Mouse (Mus musculus): ENCODE results near the gene Sfxn5.

Sfxn5 gene

DNA sequence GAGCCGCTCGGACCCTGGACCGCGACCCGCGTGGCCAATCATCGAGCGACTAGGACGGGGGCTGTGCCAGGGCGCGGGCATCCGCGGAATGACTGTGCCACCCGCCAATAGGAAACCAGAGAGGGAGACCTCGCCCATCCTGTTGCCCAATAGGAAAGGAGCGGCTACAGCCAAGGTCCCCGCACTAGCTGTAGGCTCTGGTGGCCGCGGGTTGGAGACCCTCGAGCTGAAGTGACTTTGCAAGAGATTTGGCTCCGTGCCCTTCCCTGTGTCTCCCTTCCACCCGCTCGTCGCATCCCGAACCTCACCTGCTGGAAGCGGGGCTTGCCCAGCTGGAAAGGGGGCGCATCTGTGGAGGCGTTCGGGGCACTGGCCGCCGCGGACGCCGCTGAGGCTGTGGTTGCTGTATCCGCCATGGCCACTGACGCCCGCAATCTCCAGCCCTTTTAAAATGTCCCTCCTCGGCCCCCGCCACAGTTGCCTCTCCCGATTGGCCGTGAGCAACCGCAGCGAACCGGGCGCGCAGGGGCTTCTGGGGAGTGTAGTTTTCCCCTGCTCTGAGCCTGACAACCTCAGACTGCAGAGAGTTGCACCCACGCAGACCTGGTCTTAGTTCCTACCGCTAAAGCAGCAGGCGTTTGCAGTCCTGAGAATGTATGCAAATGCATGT is at the start of gene Sfxn5:
Gene Sfxn5 (minus strand): TSS at position 423 of the 670 bp plus-strand sequence.
- DNase-seq: peak; percentile 99

DNA sequence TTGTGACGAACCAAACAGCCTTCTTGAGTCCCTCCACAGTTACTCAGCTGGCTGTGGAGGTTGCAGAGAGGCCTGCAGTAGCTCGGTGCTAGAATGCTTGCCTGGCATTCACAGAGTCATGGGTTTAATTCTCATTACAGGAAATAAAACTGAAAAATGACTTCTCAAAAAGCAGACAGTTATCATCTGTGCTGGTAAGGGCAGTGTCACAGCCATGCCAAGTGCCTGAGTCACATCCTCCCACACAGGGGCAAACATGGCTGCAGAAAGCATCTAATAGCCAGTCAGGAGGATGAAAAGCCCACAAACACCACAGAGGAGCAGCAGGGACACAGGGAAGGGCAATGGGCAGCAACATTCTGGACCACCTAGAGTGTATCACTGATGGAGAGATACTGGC is 49.6 kb upstream of the Sfxn5 start:
- DNase-seq: no peak

DNA sequence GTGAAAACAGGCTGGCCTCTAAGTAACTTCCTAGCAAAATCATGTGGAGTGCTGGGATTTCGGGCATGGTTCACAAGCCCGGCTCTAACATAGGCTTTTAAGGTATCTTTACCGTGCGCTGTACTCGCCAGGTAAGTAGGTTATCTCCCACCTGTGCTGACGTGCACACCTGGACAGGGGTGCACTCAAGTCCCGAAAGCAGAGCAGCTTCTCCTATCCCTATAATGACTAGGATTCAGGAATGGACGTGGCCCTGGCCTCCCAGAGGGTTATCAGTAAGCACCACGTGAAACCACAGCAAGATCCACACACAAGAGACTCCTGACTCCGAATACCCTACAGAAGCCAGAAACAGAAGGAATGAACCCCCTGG is 48.4 kb upstream of the Sfxn5 start:
- no peak for DNase-seq

DNA sequence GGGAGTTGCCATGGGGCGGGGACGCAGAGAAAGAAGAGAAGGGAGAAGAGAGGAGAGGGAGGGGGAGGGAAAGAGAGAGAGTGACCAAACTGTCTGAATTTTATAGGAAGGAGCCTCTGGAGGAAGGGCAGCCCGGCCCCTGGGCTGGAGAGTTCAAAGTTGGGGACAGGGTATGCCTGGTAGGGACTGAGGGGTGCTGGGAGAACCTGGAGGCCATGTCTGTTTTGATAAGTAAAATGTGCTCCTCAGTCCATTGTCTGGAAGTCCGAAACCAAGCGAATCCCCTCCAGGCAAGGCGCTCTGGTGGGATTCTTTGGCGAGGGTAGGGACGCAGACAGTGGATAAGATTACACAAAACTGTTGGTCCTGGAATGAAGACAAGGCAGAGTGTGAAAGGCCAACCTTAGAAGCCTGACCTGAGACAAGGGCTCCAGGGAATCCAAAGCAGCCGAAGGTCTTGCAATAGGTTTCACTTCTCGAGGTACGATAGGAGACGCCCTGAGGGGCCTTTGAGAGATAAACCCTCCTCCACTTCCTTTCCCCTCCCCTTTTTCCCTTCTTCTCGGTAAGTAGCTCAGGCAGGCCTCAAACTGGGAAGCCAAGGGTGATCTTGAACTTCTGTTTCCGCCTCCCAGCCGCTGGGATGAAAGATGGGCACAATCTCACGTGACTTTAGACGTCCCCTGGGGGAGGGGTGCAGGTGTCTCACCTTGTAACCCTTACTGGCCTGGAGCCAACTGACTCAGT is 47.9 kb upstream of the Sfxn5 start:
- DNase-seq: peak in 1 of 2 experiments; percentile 24

DNA sequence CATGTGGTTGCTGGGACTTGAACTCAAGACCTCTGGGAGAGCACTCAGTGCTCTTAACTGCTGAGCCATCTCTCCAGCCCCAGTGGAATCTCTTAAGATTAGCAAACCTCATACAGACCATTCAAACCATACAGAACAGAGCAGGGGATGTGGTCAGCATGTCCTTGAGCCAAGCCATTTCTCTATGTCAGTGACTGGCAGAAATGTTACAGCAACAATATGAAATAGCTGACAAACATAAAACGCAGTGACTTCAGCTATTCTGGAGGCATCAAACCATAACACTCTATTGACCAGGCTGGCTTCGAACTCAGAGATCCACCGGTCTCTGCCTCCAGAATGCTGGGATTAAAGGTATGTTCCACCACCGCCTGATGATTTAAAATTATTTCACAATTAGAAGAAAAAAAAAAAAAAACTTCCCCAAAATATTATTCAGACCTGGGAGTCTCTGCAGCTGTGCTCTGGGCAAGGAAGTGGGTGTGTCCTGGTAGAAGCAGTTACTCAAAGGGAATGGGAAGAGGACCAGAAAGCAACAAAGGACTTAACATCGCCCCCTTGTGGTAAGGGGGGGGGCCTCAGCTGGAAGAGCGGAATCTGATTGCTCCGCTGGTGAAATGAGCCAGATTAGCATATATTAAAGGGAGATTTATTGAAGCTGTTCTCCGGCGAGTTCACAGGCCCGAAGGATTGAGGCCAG is 47.1 kb upstream of the Sfxn5 start:
- peak; percentile 85 to 89 for DNase-seq

DNA sequence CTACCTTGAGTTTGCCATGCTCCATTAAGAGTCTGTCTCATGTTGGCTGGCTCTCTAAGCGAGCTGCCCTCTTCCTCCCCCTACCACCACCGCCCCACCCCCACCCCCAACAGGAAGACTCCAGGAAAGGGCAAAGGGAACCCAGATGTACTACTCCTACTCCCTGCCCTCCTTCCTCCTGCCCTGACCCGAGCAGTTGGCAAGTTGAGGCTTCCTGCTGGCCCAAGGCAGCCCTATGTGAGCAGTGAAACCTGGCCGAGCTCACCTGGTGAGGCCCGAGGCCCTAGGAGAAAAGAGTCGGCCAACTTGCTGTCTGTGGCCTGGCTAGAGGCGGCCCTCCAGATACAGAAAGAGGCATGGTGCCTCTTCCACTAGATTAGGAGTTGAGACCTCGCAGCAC is 45.4 kb upstream of the Sfxn5 start:
- DNase-seq: no peak

DNA sequence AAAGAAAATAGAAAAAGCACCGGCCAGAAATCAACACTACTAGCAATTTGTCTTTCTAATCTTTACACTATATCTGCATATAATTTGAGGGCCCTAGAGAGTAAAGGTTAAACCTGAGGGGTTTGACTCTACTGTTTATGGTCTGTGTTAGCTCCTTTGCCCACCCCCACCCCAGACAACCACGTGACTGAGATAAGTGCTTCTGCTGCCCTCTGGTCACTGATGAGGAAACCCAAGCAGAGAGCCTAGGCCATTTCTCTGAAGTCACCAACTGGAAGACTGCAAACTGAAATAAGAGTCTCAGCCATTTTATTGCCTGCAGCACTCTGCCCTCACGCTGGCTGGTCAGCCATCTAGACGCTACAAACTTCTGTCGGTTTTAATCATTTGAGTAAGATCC is 44.7 kb upstream of the Sfxn5 start:
- no peak for DNase-seq

DNA sequence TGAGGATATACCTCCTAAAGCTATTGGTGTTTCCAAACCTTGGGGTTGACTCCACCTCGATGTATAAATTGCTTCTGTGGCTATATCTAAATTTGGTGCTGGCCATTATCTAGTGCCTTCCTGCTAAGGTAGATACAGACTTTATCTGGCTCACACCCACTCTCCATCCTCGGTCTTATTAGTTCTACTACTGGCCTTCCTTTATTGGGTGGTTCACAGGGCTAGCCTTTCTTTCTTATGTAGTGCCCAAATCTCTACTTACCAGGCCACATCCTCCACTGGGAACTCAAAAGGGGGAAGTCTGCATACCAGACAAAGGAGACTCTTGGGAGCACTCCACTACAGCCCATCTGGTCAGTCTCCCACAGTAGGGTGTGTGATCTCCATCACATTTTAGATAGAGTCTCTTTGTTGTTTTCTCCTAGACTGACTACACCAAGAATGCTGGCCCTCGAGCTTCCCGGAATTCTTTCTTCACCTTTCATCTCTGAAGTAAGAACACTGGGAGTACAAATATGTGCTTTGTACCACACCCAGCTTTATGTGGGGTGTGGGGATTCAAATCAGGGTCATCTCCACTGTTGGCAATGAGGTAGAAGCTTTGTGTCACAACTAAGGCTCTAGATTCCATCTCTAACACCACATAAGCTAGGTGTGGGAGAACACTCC is 44.0 kb upstream of the Sfxn5 start:
- no peak for DNase-seq

DNA sequence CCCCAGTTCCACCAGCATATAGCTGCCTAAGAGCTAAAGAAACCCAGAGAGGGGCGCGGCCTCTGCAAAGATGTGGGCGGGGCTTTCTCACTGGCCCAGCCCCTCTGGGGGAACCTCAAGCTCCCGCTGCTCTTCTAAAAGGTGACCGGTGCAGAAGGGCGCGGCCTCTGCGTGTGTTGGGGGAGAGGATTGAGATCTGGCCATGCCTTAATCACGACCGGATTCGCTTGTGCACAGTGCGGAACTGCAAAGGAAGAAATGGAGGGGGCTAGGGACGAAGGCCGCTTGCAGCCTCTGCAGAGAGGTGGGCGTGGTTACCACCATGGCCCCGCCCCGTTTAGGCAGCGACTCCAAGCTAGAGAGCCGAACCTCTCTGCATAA is 41.5 kb upstream of the Sfxn5 start:
- peak; percentile 98 to 99 for DNase-seq

DNA sequence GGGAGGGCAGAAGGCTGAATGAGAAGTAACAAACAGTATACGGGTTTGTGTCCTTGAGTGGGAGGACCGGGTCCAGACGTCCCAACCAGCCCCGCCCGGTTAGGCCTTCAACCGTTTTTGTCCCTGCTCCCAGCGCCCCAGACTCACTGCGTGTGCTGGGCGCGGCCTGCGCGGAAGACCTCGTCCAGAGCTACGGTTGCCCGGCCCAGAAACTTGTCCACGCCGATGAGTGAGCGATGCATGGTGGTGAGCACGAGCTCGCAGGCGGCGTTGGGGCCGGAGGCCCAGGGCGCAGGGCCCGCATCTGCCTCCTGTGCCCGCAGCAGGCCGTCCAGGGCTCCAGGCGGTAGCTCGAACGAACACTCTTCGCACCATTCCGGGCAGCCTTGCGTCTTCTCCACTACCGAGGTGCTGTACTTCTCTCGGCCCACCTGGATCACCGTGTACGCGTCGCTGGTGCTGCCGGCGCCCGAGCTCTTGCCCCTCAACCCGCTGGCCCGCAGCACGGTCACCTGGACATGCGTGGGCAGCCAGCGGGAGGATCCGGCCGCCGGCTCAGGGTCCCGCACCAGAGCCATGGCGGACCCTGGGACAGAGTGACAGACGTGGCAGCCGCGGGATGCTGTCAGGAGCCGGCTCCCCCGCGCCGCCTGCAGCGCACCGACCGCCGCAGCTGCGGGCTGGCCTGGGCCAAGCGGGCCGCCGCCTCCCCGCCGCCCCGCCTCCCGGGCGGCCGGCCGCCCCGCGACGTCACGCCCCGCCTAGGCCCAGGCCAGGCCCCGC is 40.9 kb upstream of the Sfxn5 start, which contains the start of gene Rab11fip5:
Gene Rab11fip5 (minus strand): TSS at position 684 of the 783 bp plus-strand sequence.
- DNase-seq: no peak

DNA sequence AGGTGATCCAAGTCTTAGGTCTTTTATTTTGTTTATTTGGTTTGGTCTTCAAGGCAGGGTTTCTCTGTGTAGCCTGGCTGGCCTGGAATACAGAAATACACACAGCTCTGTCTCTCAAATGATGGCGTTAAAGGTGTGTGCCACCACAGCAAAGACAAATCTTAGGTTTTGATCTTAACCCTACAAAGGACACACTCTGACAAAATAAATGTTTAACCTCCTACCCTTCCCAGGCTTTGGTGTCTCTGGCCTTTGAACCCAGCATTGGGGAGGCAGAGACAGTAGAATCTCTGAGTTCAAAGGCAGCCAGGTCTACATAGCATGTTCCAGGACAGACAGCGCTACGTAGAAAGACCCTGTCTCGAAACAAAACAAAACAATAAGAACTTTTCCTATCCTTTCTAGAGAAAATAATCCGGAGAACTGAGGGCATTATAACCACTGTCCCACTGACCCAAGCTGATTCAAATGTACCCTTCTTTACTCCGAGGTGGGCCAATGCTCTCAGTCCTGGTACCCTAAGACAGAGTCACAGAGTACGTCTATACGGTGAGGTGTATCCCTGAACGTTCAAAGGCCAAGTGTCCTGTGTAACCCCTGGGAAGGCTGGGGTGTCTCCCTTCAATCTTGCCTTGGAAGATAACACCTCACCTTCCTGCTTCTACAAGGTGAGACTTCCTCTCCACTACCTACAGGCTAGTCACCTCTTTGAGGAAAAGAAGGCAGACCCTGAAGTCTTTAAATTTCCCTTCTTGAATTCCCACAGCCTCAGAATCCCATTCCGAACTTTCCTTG is 40.0 kb upstream of the Sfxn5 start:
- no peak for DNase-seq

DNA sequence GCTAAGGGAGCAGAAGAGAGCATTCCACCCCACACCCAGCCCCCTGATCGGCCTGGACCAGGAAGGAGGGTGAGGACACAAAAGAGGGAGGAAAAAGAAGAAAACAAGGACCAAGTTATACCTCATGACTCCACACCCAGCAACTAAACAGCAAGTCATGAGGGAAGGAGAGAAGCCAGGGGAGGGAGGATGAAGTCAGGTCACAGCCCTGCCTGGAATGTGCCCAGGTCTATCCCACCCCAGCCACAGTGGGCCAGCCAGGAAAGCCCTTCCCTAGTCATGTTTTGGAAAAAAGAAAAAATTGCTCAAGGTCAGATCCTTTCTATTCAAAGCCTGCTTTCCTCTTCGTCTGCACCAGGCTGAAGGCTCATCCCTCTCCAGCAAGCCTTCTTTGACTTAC is 39.3 kb upstream of the Sfxn5 start:
- DNase-seq: no peak

DNA sequence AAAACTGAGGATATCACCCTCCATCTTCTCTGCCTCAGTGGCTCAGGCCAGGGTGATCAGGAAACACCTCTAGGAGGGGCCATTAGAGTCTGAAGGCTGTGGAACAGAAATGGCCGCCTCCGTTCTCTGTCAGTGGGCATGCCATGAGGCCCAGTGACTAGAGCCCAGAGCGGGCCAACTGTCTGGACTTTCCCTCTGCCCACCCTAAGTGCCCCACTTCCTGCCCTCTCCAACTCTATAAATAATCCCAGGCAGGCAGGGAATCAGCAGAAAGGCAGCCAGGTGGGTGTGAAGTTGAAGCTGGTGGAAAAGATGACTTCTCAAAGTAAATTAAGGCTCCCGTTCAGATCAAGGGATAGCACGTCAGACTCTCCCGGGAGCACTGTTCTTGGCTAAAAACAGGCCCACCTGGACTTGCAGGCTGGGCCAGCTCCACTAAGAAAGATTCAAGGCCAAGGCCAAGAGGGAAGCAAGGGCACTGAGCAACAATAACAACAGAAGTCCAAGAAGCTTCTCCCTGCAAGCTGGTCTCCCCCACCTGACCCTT is 38.7 kb upstream of the Sfxn5 start:
- peak in 1 of 2 experiments; percentile 35 for DNase-seq

DNA sequence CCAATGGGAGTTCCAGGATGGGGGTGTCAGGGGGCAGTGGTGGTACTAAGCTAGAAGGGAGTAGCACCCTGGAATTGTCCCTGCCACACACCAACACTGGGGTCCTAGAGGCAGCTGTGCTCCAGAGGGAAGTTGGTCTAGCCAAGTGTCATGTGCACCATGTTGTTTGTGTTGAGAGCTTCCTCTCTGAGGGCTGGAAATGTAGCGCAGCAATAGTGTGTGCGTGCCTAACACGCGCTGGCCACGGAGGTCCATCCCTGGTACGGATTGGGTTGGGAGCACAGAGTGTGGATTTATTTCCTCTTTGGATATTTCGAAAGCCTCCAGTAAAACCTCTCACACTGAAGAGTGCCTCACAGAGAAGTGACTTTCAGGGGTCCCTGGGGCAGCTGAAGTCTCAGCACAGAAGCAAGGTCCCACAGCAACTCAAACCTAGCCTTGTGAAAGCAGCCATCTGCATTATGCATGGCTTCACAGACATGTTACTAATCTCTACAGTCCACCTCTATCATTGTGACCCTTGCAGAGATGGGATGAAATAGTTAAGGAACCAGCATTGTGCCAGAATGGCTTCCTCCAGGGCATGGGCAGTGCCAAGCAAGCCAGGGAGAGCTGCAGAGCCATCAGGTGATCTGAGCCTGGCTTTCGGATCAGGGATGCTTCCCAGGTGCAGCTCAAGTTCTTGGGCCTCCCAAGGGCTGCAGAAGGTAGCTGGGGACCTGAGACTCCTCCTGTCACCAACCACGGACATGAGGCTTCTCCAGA is 37.6 kb upstream of the Sfxn5 start:
- DNase-seq: no peak

DNA sequence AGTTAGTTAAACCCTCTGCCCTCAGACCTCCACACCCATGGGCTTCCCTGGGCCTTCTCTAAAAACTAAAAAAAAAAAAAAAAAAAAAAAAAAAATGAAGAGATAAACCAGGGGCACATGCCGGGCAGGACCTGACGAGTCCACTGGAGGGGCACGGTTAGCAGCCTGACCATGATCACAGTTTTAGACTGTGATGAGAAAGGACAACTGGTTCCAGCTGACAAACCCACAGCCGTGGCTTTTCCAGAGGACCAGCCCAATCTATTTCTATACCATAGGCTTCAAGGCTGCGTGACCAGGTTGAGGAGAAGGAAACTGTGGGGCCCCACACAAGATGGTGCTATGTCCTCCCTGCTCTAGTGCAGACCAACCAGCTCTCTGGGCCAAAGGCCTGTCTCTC is 36.8 kb upstream of the Sfxn5 start:
- DNase-seq: no peak

DNA sequence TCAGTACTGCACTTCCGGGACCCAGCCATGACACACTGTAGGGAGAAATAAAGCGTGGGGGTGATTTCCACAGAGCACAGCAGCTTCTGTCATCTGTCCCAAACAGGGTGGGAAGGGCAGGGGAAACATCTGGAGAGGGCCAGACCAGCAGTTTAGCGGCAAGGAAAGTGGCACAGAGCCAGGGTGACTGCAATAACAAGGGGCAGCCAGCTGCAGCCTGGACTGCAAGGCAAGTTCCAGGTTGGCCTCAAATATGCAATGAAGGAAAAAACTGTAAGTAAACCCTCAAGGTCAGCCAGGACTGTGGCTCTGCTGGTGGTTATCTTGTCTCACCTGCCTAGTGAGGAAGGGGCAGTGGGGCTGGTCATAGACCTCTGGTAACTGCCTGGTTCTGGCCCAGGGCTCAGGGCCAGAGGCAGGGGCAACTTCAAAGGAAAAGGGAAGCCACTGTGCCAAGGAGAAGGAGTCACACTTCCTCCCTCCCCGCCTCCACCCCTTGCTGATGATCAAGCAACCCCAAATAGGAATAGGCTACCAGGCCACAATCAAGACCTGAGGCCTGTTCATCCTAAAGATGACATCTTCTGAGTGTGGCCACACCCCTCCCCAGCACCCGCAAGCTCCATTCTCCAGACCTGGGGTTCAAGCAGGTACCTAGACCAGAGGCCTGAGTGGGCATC is 36.1 kb upstream of the Sfxn5 start:
- no peak for DNase-seq

DNA sequence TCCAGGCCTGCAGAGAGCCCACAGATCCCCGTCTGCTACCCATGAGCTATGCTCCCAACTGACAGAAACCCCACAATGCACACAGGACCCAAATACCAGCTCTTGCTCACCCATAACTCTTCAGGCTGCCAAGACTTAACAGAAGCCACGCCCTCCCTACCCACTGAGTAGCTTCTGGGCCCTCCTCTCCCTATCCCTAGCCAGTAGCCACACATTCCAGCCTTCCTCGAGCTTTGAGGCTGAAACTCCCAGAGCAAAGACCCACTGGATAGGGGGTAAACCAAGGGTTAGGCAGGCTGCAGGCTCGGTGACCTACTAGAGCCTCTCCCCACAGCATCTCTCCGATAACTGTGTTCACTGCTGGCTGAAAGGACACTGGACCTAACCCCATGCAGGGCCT is 35.5 kb upstream of the Sfxn5 start:
- DNase-seq: no peak

DNA sequence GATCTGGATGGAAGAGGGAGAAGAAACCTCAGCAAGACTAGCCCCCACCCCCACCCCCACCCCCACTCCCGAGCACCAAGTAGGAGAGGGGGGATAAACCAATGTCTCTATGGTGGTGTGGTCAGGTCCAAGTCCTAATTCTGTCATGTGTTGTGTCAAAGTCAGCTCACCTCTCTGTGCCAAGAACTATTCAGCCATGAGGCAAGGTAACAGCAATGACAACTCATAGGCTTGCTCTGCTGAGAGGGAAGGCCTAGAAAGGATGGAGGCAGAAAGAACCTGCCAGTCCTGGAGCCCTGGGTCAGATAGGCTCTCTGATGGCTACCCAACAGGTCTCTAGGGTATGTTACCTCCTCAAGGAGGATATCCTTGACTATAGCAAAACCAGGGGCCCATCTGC is 34.9 kb upstream of the Sfxn5 start:
- DNase-seq: no peak

DNA sequence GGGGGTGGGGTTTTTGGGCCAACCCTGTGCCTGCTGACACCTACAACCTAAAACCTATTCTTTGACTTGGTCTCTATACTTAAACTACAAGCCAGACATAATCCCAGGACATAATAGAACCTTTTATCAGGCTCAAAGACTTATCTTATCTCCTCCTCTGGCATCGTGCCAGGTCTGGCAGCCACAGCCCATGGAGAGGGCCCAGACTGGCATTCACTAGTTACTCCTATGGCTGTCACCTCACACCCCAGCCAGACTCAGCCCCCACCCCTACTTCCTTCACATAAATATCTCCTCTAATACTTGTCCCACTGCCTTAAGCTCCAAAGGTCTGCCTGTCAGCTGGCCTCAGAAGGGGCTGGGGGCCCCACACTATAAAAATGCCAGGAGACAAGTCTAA is 33.2 kb upstream of the Sfxn5 start:
- DNase-seq: peak; percentile 46 to 63

DNA sequence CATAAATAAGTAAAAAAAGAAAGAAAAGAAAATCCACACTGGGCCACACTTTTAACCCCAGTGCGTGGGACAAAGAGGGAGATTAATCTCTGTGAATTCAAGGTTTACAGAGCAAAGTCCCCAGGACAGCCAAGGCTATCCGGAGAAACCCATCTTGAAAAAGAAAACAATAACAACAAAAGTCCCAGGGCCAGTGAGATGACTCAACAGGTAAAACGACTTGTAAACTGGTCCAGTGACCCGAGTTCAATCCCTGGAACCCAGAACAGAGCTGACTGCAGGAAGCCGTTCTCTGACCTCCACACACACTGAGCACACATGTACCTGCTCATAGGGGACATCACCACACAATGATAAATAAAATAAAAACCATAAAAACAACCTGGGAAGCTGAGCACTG is 31.2 kb upstream of the Sfxn5 start:
- no peak for DNase-seq
